Comparison of ENCODE assay signal across 11 mouse cellular contexts in the genomic region with DNA sequence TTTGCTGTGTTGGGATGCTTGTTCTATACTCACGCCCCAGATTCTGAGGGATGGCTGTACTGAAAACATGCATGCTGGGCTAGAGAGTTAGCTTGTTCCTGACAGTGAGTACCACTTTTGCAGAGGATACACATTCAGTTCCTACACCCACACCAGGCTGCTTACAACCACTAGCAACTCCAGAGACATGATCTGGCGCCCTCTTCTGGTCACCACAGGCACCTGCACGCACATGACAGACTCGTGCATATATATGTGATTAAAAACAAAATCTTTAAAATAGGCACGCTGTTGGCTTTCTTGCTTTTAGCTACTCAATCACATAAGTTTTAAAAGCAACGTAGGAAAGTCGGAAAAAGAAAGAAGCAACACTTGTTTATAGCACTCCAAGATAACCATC. TPM values are rescaled to one million over a fixed set of nuclear protein-coding genes. Genes with fewer than 3 reads are reported as not detected.
DNase-seq lines count a peak whose midpoint lies in the region; ATAC-seq and TF ChIP-seq lines count a peak whose summit lies in the region.
"Had no signal": no experiment of that assay in that cellular context is flagged by ENCODE, and none has a peak within 500 bp of the region (broad histone marks: within the 10 kb centered on the region; RNA-seq: fewer than 3 reads in every experiment).

No protein-coding gene starts in this region.

- no peak for TF ChIP-seq POLR2A in testis, adult 2 months (IDR thresholded peaks at IDR 0.05; ENCODE audit: control insufficient read depth, low read depth, low read length)

- intact Hi-C loops in gastrocnemius, adult 2 months (cut with DNase I), result loop anchor here (10.0 kb wide), 1 partner anchor 300 kb away; no protein-coding TSS in a partner anchor

- peaks cover 17% of the 10 kb centered on the region for H3K4me1 ChIP-seq in testis, adult 2 months (ENCODE audit: control insufficient read depth, insufficient read depth, low read length)

- DNase-seq in gastrocnemius, adult 2 months, result no peak
- no peak for DNase-seq in gastrocnemius, adult 8-10 months (ENCODE audit: low spot score in 2 of 2)
- DNase-seq in testis, postnatal 10 days (ENCODE audit: low spot score), result no peak
- no peak for DNase-seq in urinary bladder, adult 2 months (ENCODE audit: low spot score)
- no peak for DNase-seq in cerebellum, postnatal 4 days (ENCODE audit: low spot score in 2 of 2)
- no peak for DNase-seq in layer of hippocampus, postnatal 10 days (ENCODE audit: low spot score in 2 of 2)
- DNase-seq: cerebellum, adult 8-10 months; left cerebral cortex, postnatal 4 days had no signal

- no peak overlapping the region for H3K4me3 ChIP-seq in gastrocnemius, adult 2 months
- H3K4me3 ChIP-seq in testis, adult 2 months (ENCODE audit: control insufficient read depth, low read depth, low read length), result no peak overlapping the region
- H3K4me3 ChIP-seq: kidney, embryonic 15.5 days had no signal

- H3K36me3 ChIP-seq in testis, adult 2 months (ENCODE audit: control insufficient read depth, insufficient read depth, low read length), result no peaks in the 10 kb centered on the region
- H3K36me3 ChIP-seq: kidney, embryonic 15.5 days had no signal

- ATAC-seq in erythroid progenitor cell, adult 5-6 weeks (replicated peaks; ENCODE audit: low FRiP score, poor library complexity, severe bottlenecking), result 0 out of 2 replicates have a peak, but pooled peaks have one; percentile 32

- H3K27me3 ChIP-seq in testis, adult 2 months (ENCODE audit: control insufficient read depth, insufficient read depth, low read length), result no peaks in the 10 kb centered on the region; the same call in 1 of the 2 replicates
- H3K27me3 ChIP-seq: kidney, embryonic 15.5 days had no signal

- peak; percentile 52 for TF ChIP-seq CTCF in gastrocnemius, adult 2 months (IDR thresholded peaks at IDR 0.05)
- peak; percentile 87; the same call in 1 of the 2 replicates for TF ChIP-seq CTCF in testis, adult 2 months (IDR thresholded peaks at IDR 0.05; ENCODE audit: control insufficient read depth, insufficient read depth, insufficient replicate concordance, low read depth, low read length)

- no peak overlapping the region for H3K27ac ChIP-seq in gastrocnemius, adult 2 months
- no peak overlapping the region for H3K27ac ChIP-seq in testis, adult 2 months (ENCODE audit: control insufficient read depth, insufficient read depth, low read depth, low read length)
- H3K27ac ChIP-seq: kidney, embryonic 15.5 days had no signal

RNA-seq across cellular contexts. Expression of gene Mgst2, which starts 45.1 kb away (rescaled TPM):
- under 1 TPM; 0.39 to 0.61 TPM for total RNA-seq in gastrocnemius, adult 2 months (2021)
- total RNA-seq in gastrocnemius, adult 8-10 months (2022), result 1 to 10 TPM in 1 of 4 experiments, under 1 TPM in 1, not detected in 2; 0.52 to 1.6 TPM
- 4.6 and 5.3 TPM in 2 replicates for polyA plus RNA-seq in testis, adult 2 months (2012; rRNA removed)
- 19.3 and 31.0 TPM in 2 replicates for total RNA-seq in erythroid progenitor cell, adult 5-6 weeks (2015; ENCODE audit: low replicate concordance)
- total RNA-seq in erythroid progenitor cell, adult 5-6 weeks (2017; ENCODE audit: low replicate concordance), result 14.5 and 33.0 TPM in 2 replicates
- 16.9 and 32.1 TPM in 2 replicates for polyA plus RNA-seq in urinary bladder, adult 2 months (2012; rRNA removed)
- under 1 TPM; 0.60 to 0.87 TPM for total RNA-seq in layer of hippocampus, postnatal 10 days (2021)

Comparison
In these comparisons a context has a peak if more than half of its experiments do, and no peak if none do; other contexts are left out.
1. RNA of gene Mgst2, which starts 45.1 kb away (total RNA-seq): 14.5 to 33.0 TPM in erythroid progenitor cell, adult 5-6 weeks; 0.60 to 0.87 TPM in layer of hippocampus, postnatal 10 days, 0.39 to 0.61 TPM in gastrocnemius, adult 2 months and 0.52 to 1.6 TPM in gastrocnemius, adult 8-10 months; every median in the first group is over 4 times any median in the second.